ENCODE assay signal across 8 mouse cellular contexts in the genomic region with DNA sequence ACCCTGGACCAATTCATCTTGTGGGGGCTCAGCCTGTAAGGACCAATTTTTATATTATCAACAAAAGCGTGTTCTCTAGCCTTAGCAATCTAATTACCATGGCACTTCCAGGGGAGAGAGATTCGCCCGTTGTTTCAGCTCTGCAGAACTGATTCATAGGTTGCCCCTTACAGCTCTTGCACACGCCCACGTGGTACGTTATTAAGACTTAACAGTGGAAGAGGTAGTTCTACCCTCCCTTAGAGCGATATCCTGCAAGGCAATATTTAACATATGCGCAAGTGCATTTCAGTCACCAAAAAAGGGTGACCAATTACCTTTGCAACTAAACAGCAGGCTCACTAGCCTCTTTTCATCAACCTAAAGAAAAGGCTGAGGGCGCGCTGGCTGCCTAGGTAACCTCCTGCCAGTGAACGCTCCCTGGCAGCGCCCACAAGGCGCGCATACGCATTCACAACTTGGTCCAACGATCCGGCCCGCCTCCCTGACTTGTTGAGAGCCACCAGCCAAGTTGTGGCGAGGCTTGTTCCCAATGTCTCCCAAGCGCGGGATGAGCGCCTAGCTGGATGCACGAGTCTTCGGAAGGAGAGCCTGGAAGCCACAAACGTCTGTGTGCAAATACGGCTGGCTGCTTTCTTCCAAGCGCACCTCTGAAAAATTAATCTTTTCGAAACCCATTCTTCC. TPM values are rescaled to one million over a fixed set of nuclear protein-coding genes. Genes with fewer than 3 reads are reported as not detected.
A peak's percentile ranks its signal among the peaks of the same experiment; 100 is the strongest.
DNase-seq lines count a peak whose midpoint lies in the region; ATAC-seq and TF ChIP-seq lines count a peak whose summit lies in the region.

No protein-coding gene starts in this region.

- peak overlapping the region; percentile 41; the same call in 1 of the 2 replicates for H3K4me3 ChIP-seq in left cerebral cortex, adult 2 months
- H3K4me3 ChIP-seq in embryonic facial prominence, embryonic 14.5 days (ENCODE audit: low read depth, low read length): peak overlapping the region; percentile 54
- peak overlapping the region; percentile 48 for H3K4me3 ChIP-seq in hindbrain, embryonic 13.5 days
- H3K4me3 ChIP-seq in liver, embryonic 16.5 days (ENCODE audit: low read depth, low read length): peak overlapping the region; percentile 54
- peak overlapping the region; percentile 56 for H3K4me3 ChIP-seq in stomach, embryonic 14.5 days (ENCODE audit: low read depth, low read length)

- H3K27me3 ChIP-seq in embryonic facial prominence, embryonic 14.5 days (replicated peaks; ENCODE audit: control insufficient read depth, insufficient read depth, low read length): peaks cover 12% of the 10 kb centered on the region
- H3K27me3 ChIP-seq in hindbrain, embryonic 13.5 days: peaks cover 21% of the 10 kb centered on the region; the same call in 1 of the 2 replicates
- H3K27me3 ChIP-seq in liver, embryonic 16.5 days (ENCODE audit: control insufficient read depth, insufficient read depth, low read depth, low read length): peaks cover 22% of the 10 kb centered on the region
- no peaks in the 10 kb centered on the region for H3K27me3 ChIP-seq in stomach, embryonic 14.5 days (ENCODE audit: control insufficient read depth, insufficient read depth, low read length)

- H3K27ac ChIP-seq in left cerebral cortex, adult 2 months: no peak overlapping the region
- H3K27ac ChIP-seq in embryonic facial prominence, embryonic 14.5 days (replicated peaks; ENCODE audit: low read depth, low read length): peak overlapping the region; percentile 88
- no peak overlapping the region for H3K27ac ChIP-seq in hindbrain, embryonic 13.5 days
- H3K27ac ChIP-seq in liver, embryonic 16.5 days (ENCODE audit: low read length): no peak overlapping the region
- peak overlapping the region; percentile 85; the same call in 1 of the 2 replicates for H3K27ac ChIP-seq in stomach, embryonic 14.5 days (ENCODE audit: low read length)

- H3K9me3 ChIP-seq in embryonic facial prominence, embryonic 14.5 days (ENCODE audit: control insufficient read depth, low read length): no peaks in the 10 kb centered on the region
- no peaks in the 10 kb centered on the region for H3K9me3 ChIP-seq in hindbrain, embryonic 13.5 days
- H3K9me3 ChIP-seq in liver, embryonic 16.5 days (replicated peaks; ENCODE audit: control insufficient read depth, low read length): no peaks in the 10 kb centered on the region
- no peaks in the 10 kb centered on the region for H3K9me3 ChIP-seq in stomach, embryonic 14.5 days (ENCODE audit: control insufficient read depth, low read depth, low read length)

- intact Hi-C loops in left cerebral cortex, adult 2 months (cut with DNase I): no loop called here
- intact Hi-C loops in left cerebral cortex, postnatal 14 days (cut with DNase I): no loop called here

- peak overlapping the region; percentile 70 for H3K9ac ChIP-seq in embryonic facial prominence, embryonic 14.5 days (ENCODE audit: low read depth, low read length)
- H3K9ac ChIP-seq in hindbrain, embryonic 13.5 days: no peak overlapping the region
- H3K9ac ChIP-seq in liver, embryonic 16.5 days (ENCODE audit: low read depth, low read length): no peak overlapping the region
- H3K9ac ChIP-seq in stomach, embryonic 14.5 days (replicated peaks; ENCODE audit: low read depth, low read length): peak overlapping the region; percentile 57

- 23% methylated on average over 26 of the region's 28 CpGs for WGBS in embryonic facial prominence, embryonic 14.5 days
- WGBS in hindbrain, embryonic 13.5 days: 19% methylated on average over 28 of the region's 28 CpGs
- 27% methylated on average over 28 of the region's 28 CpGs for WGBS in liver, embryonic 16.5 days (ENCODE audit: insufficient replicate concordance)
- 24% methylated on average over 28 of the region's 28 CpGs for WGBS in stomach, embryonic 14.5 days

- H3K36me3 ChIP-seq in embryonic facial prominence, embryonic 14.5 days (ENCODE audit: control insufficient read depth, insufficient read depth, low read length): no peaks in the 10 kb centered on the region
- no peaks in the 10 kb centered on the region for H3K36me3 ChIP-seq in hindbrain, embryonic 13.5 days
- no peaks in the 10 kb centered on the region for H3K36me3 ChIP-seq in liver, embryonic 16.5 days (ENCODE audit: control insufficient read depth, insufficient read depth)
- no peaks in the 10 kb centered on the region for H3K36me3 ChIP-seq in stomach, embryonic 14.5 days (ENCODE audit: control insufficient read depth, insufficient read depth, low read length)

- H3K4me1 ChIP-seq in embryonic facial prominence, embryonic 14.5 days (ENCODE audit: control insufficient read depth, insufficient read depth, low read length): no peaks in the 10 kb centered on the region; the same call in 1 of the 2 replicates
- H3K4me1 ChIP-seq in hindbrain, embryonic 13.5 days (replicated peaks): peaks cover 15% of the 10 kb centered on the region; the same call in 1 of the 2 replicates
- H3K4me1 ChIP-seq in liver, embryonic 16.5 days (ENCODE audit: control insufficient read depth, low read depth, low read length): no peaks in the 10 kb centered on the region
- H3K4me1 ChIP-seq in stomach, embryonic 14.5 days (ENCODE audit: control insufficient read depth, insufficient read depth, low read length): no peaks in the 10 kb centered on the region

- peak overlapping the region; percentile 53 for H3K4me2 ChIP-seq in embryonic facial prominence, embryonic 14.5 days (ENCODE audit: low read depth, low read length)
- H3K4me2 ChIP-seq in hindbrain, embryonic 13.5 days: peak overlapping the region; percentile 77
- 0 out of 2 replicates have a peak overlapping the region, but pooled peaks have one; percentile 6 for H3K4me2 ChIP-seq in liver, embryonic 16.5 days (ENCODE audit: low read depth, low read length)
- peak overlapping the region; percentile 47 for H3K4me2 ChIP-seq in stomach, embryonic 14.5 days (replicated peaks; ENCODE audit: low read depth, low read length)

- ATAC-seq in embryonic facial prominence, embryonic 14.5 days (ENCODE audit: low read depth): no peak
- peak; percentile 34; the same call in 1 of the 2 replicates for ATAC-seq in hindbrain, embryonic 13.5 days (ENCODE audit: low FRiP score)
- ATAC-seq in liver, embryonic 16.5 days (ENCODE audit: low read depth): no peak
- no peak for ATAC-seq in stomach, embryonic 14.5 days (ENCODE audit: insufficient number of reproducible peaks, insufficient read depth, low FRiP score, low read depth)
- no peak for ATAC-seq in megakaryocyte progenitor cell, adult 5-6 weeks (replicated peaks; ENCODE audit: poor library complexity)

- TF ChIP-seq CTCF in left cerebral cortex, adult 2 months (IDR thresholded peaks at IDR 0.05): no peak

- peak; percentile 8 to 13 for DNase-seq in left cerebral cortex, adult 2 months (ENCODE audit: extremely low spot score in 1 of 2, low spot score in 2 of 2)
- no peak for DNase-seq in left cerebral cortex, postnatal 14 days (ENCODE audit: low spot score in 2 of 2)
- peak; percentile 54 for DNase-seq in embryonic facial prominence, embryonic 14.5 days (ENCODE audit: low spot score)
- DNase-seq in thymus, postnatal 25 days: no peak

RNA-seq across cellular contexts. Expression of a gene that starts 1.6 kb away (rescaled TPM):
- 1 to 10 TPM; 5.9 to 6.6 TPM for total RNA-seq in left cerebral cortex, adult 2 months (2021)
- 10 to 100 TPM in 1 of 2 experiments, 1 to 10 TPM in 1; 7.8 to 11.0 TPM for total RNA-seq in left cerebral cortex, postnatal 14 days (2021)
- 694 and 855 TPM in 2 replicates for polyA plus RNA-seq in embryonic facial prominence, embryonic 14.5 days (2014; fragmentation: Nextera tagmentation; extraction: Ambion mirVana)
- polyA plus RNA-seq in hindbrain, embryonic 13.5 days (2015; fragmentation: Nextera tagmentation; extraction: Ambion mirVana): 109 and 110 TPM in 2 replicates
- 312 and 343 TPM in 2 replicates for polyA plus RNA-seq in liver, embryonic 16.5 days (2015; fragmentation: Nextera tagmentation; extraction: Ambion mirVana)
- polyA plus RNA-seq in stomach, embryonic 14.5 days (2014; fragmentation: Nextera tagmentation; extraction: Ambion mirVana): 750 and 808 TPM in 2 replicates
- total RNA-seq in megakaryocyte progenitor cell, adult 5-6 weeks (2015): 2.1 and 4.6 TPM in 2 replicates
- total RNA-seq in megakaryocyte progenitor cell, adult 5-6 weeks (2017): 3.5 and 4.9 TPM in 2 replicates

Comparison
In these comparisons a context has a peak if more than half of its experiments do, and no peak if none do; other contexts are left out.
1. DNase-seq: peak in left cerebral cortex, adult 2 months (2 of 2) and embryonic facial prominence, embryonic 14.5 days (single experiment); none in left cerebral cortex, postnatal 14 days (0 of 2) and thymus, postnatal 25 days (single experiment).
2. H3K27ac ChIP-seq: peak in embryonic facial prominence, embryonic 14.5 days (single experiment) and stomach, embryonic 14.5 days (single experiment); none in left cerebral cortex, adult 2 months (single experiment), hindbrain, embryonic 13.5 days (single experiment) and liver, embryonic 16.5 days (single experiment).
3. H3K4me2 ChIP-seq: peak in every context shown above with its lines; median percentile 77 in hindbrain, embryonic 13.5 days; 53 in embryonic facial prominence, embryonic 14.5 days; 47 in stomach, embryonic 14.5 days; 6 in liver, embryonic 16.5 days.
4. H3K9ac ChIP-seq: peak in embryonic facial prominence, embryonic 14.5 days (single experiment) and stomach, embryonic 14.5 days (single experiment); none in hindbrain, embryonic 13.5 days (single experiment) and liver, embryonic 16.5 days (single experiment).
5. Peak in every context shown above with its lines, with median percentiles within 50 percentile points of each other: H3K4me3 ChIP-seq.